Mouse (Mus musculus) left cerebral cortex, postnatal 14 days (tissue): ENCODE results near the gene Calcr. TPM values are rescaled to one million over a fixed set of nuclear protein-coding genes. Genes with fewer than 3 reads are reported as not detected.

Experiments
- microRNA-seq, 2 experiments: library from miRNA; unstranded; fragments of <30 nt; microRNA quantifications; one replicate each; pipeline ENCODE4 v1.2.0; 2022
- total RNA-seq, 2 experiments: library from RNA; stranded (reverse); gene quantifications; 2 replicates each; pipeline ENCODE4 v1.2.3; 2021

Calcr gene
- total RNA-seq, 2 experiments from 2014 or later = 0.30 TPM; not detected in 1

Small RNAs within 50 kb of the gene (microRNA-seq; reads per million reads assigned to microRNA genes)
- gene Mir489 (0 reads per million in 2 experiments), gene Mir653 (0 reads per million in 2 experiments)

Other genes with a start within 250 kb of the Calcr start
- under 1 TPM; 0.21 to 0.35 TPM for gene Tfpi2, start 224.2 kb upstream of the Calcr start, total RNA-seq
- not detected for gene Gngt1, start 229.1 kb upstream of the Calcr start, total RNA-seq
- 10 to 100 TPM; 10.4 to 11.3 TPM for gene Gng11, start 239.2 kb upstream of the Calcr start, total RNA-seq